Mouse (Mus musculus): ENCODE results near the gene Izumo4.

Izumo4 gene

GRCm38 (mm10) chr10:80727369-80728127, 25.6 kb downstream of the Izumo4 start:
- no peak for DNase-seq (ENCODE audit: low spot score in 2 of 2)

GRCm38 (mm10) chr10:80732611-80733101, 30.7 kb downstream of the Izumo4 start:
- no peak for DNase-seq (ENCODE audit: low spot score in 2 of 2)

- no peak for DNase-seq (ENCODE audit: low spot score in 2 of 2)
Measured at GRCm38 (mm10) chr10:80736731-80737130, 34.7 kb downstream of the Izumo4 start.

- DNase-seq (ENCODE audit: low spot score in 2 of 2): no peak
Measured at GRCm38 (mm10) chr10:80738657-80739056, 36.7 kb downstream of the Izumo4 start.

GRCm38 (mm10) chr10:80741146-80741545, 39.2 kb downstream of the Izumo4 start:
- DNase-seq (ENCODE audit: low spot score in 2 of 2): no peak

- DNase-seq (ENCODE audit: low spot score in 2 of 2): peak in 1 of 2 experiments; percentile 44
Measured at GRCm38 (mm10) chr10:80741634-80742179, 39.7 kb downstream of the Izumo4 start.

GRCm38 (mm10) chr10:80742180-80742978, 40.4 kb downstream of the Izumo4 start, which contains the start of gene Ap3d1:
Gene Ap3d1, minus strand, starts transcription at chr10:80742264.
- peak; percentile 95 to 99 for DNase-seq (ENCODE audit: low spot score in 2 of 2)

GRCm38 (mm10) chr10:80744262-80744661, 42.3 kb downstream of the Izumo4 start:
- no peak for DNase-seq (ENCODE audit: low spot score in 2 of 2)

- DNase-seq (ENCODE audit: low spot score in 2 of 2): peak in 1 of 2 experiments; percentile 71
Measured at GRCm38 (mm10) chr10:80747410-80747809, 45.4 kb downstream of the Izumo4 start.

- DNase-seq (ENCODE audit: low spot score in 2 of 2): no peak
Measured at GRCm38 (mm10) chr10:80748609-80749008, 46.6 kb downstream of the Izumo4 start.

- DNase-seq (ENCODE audit: low spot score in 2 of 2): peak; percentile 49 to 54
Measured at GRCm38 (mm10) chr10:80751188-80751832, 49.3 kb downstream of the Izumo4 start.

- DNase-seq (ENCODE audit: low spot score in 2 of 2): peak in 1 of 2 experiments; percentile 46
Measured at GRCm38 (mm10) chr10:80752079-80752625, 50.2 kb downstream of the Izumo4 start.

- peak; percentile 95 to 98 for DNase-seq (ENCODE audit: low spot score in 2 of 2)
Measured at GRCm38 (mm10) chr10:80754594-80755290, 52.8 kb downstream of the Izumo4 start, which contains the start of gene Dot1l. Gene Dot1l, plus strand, starts transcription at chr10:80755206.

Data from frontal cortex, postnatal 10 days (tissue).